Mouse (Mus musculus): ENCODE results near the gene 1190005I06Rik. TPM values are rescaled to one million over a fixed set of nuclear protein-coding genes. Genes with fewer than 3 reads are reported as not detected.

Gene 1190005I06Rik
- polyA plus RNA-seq, 1 experiment, result 2.6 TPM

- Histone ChIP-seq H3K4me3 (ENCODE audit: insufficient read depth, poor library complexity, severe bottlenecking) (no peak overlapping the region), H3K36me3 (ENCODE audit: control insufficient read depth, insufficient read depth) (no peaks in the 10 kb centered on the region), H3K27me3 (ENCODE audit: control insufficient read depth, insufficient read depth, insufficient read length) (peaks cover 65% of the 10 kb centered on the region), H3K79me2 (ENCODE audit: control insufficient read depth, insufficient read depth) (no peaks in the 10 kb centered on the region), H3ac (ENCODE audit: control insufficient read depth, insufficient read length, low read depth) (no peak overlapping the region), H3K79me3 (ENCODE audit: low read depth) (no peaks in the 10 kb centered on the region)
- TF ChIP-seq CTCF (IDR thresholded peaks at IDR 0.05; ENCODE audit: control insufficient read depth, insufficient read depth, insufficient read length), result no peak
- TF ChIP-seq USF1 (IDR thresholded peaks at IDR 0.05; ENCODE audit: low read depth), result no peak
- no peak for TF ChIP-seq CEBPB (IDR thresholded peaks at IDR 0.05; ENCODE audit: low read depth)
- TF ChIP-seq MYOG (IDR thresholded peaks at IDR 0.05; ENCODE audit: control insufficient read depth, extremely low read depth, insufficient read length), result no peak
- TF ChIP-seq MYOD1 (IDR thresholded peaks at IDR 0.05; ENCODE audit: control insufficient read depth, insufficient read length, low read depth), result no peak
- no peak for TF ChIP-seq FOSL1 (IDR thresholded peaks at IDR 0.05; ENCODE audit: insufficient read depth, low read length, poor library complexity, severe bottlenecking)
- TF ChIP-seq MAX (IDR thresholded peaks at IDR 0.05), result no peak
Observed at GRCm38 (mm10) chr8:120687786-120688185, 40.4 kb upstream of the 1190005I06Rik start.

- H3K36me3 ChIP-seq (ENCODE audit: control insufficient read depth, insufficient read depth), result no peaks in the 10 kb centered on the region
- no peaks in the 10 kb centered on the region for H3K79me3 ChIP-seq (ENCODE audit: low read depth)
- no peak overlapping the region for H3ac ChIP-seq (ENCODE audit: control insufficient read depth, insufficient read length, low read depth)
- no peak overlapping the region for H3K4me3 ChIP-seq (ENCODE audit: insufficient read depth, poor library complexity, severe bottlenecking)
- no peak for TF ChIP-seq CTCF (IDR thresholded peaks at IDR 0.05; ENCODE audit: control insufficient read depth, insufficient read depth, insufficient read length)
- no peak for TF ChIP-seq MAX (IDR thresholded peaks at IDR 0.05)
- no peak for TF ChIP-seq CEBPB (IDR thresholded peaks at IDR 0.05; ENCODE audit: low read depth)
- TF ChIP-seq FOSL1 (IDR thresholded peaks at IDR 0.05; ENCODE audit: insufficient read depth, low read length, poor library complexity, severe bottlenecking), result no peak
- no peak for TF ChIP-seq USF1 (IDR thresholded peaks at IDR 0.05; ENCODE audit: low read depth)
- TF ChIP-seq MYOD1 (IDR thresholded peaks at IDR 0.05; ENCODE audit: control insufficient read depth, insufficient read length, low read depth), result no peak
- TF ChIP-seq MYOG (IDR thresholded peaks at IDR 0.05; ENCODE audit: control insufficient read depth, extremely low read depth, insufficient read length), result no peak
- H3K27me3 ChIP-seq (ENCODE audit: control insufficient read depth, insufficient read depth, insufficient read length), result peaks cover 66% of the 10 kb centered on the region
- no peaks in the 10 kb centered on the region for H3K79me2 ChIP-seq (ENCODE audit: control insufficient read depth, insufficient read depth)
Observed at GRCm38 (mm10) chr8:120686576-120686975, 39.1 kb upstream of the 1190005I06Rik start.

GRCm38 (mm10) chr8:120686051-120686450 is 38.6 kb upstream of the 1190005I06Rik start:
- Histone ChIP-seq H3K4me3 (ENCODE audit: insufficient read depth, poor library complexity, severe bottlenecking) (no peak overlapping the region), H3K36me3 (ENCODE audit: control insufficient read depth, insufficient read depth) (no peaks in the 10 kb centered on the region), H3K79me3 (ENCODE audit: low read depth) (no peaks in the 10 kb centered on the region), H3K27me3 (ENCODE audit: control insufficient read depth, insufficient read depth, insufficient read length) (peaks cover 71% of the 10 kb centered on the region), H3ac (ENCODE audit: control insufficient read depth, insufficient read length, low read depth) (no peak overlapping the region), H3K79me2 (ENCODE audit: control insufficient read depth, insufficient read depth) (no peaks in the 10 kb centered on the region)
- TF ChIP-seq USF1 (IDR thresholded peaks at IDR 0.05; ENCODE audit: low read depth) (no peak), MAX (IDR thresholded peaks at IDR 0.05) (no peak), FOSL1 (IDR thresholded peaks at IDR 0.05; ENCODE audit: insufficient read depth, low read length, poor library complexity, severe bottlenecking) (no peak), MYOG (IDR thresholded peaks at IDR 0.05; ENCODE audit: control insufficient read depth, extremely low read depth, insufficient read length) (no peak), CEBPB (IDR thresholded peaks at IDR 0.05; ENCODE audit: low read depth) (no peak), MYOD1 (IDR thresholded peaks at IDR 0.05; ENCODE audit: control insufficient read depth, insufficient read length, low read depth) (no peak), CTCF (IDR thresholded peaks at IDR 0.05; ENCODE audit: control insufficient read depth, insufficient read depth, insufficient read length) (no peak)

GRCm38 (mm10) chr8:120685591-120685990 is 38.2 kb upstream of the 1190005I06Rik start:
- Histone ChIP-seq H3K79me3 (ENCODE audit: low read depth) (no peaks in the 10 kb centered on the region), H3K27me3 (ENCODE audit: control insufficient read depth, insufficient read depth, insufficient read length) (peaks cover 72% of the 10 kb centered on the region), H3K36me3 (ENCODE audit: control insufficient read depth, insufficient read depth) (no peaks in the 10 kb centered on the region), H3ac (ENCODE audit: control insufficient read depth, insufficient read length, low read depth) (no peak overlapping the region), H3K4me3 (ENCODE audit: insufficient read depth, poor library complexity, severe bottlenecking) (no peak overlapping the region), H3K79me2 (ENCODE audit: control insufficient read depth, insufficient read depth) (no peaks in the 10 kb centered on the region)
- TF ChIP-seq MAX (IDR thresholded peaks at IDR 0.05), result no peak
- no peak for TF ChIP-seq CEBPB (IDR thresholded peaks at IDR 0.05; ENCODE audit: low read depth)
- TF ChIP-seq FOSL1 (IDR thresholded peaks at IDR 0.05; ENCODE audit: insufficient read depth, low read length, poor library complexity, severe bottlenecking), result no peak
- TF ChIP-seq MYOD1 (IDR thresholded peaks at IDR 0.05; ENCODE audit: control insufficient read depth, insufficient read length, low read depth), result no peak
- no peak for TF ChIP-seq USF1 (IDR thresholded peaks at IDR 0.05; ENCODE audit: low read depth)

GRCm38 (mm10) chr8:120685097-120685496 is 37.7 kb upstream of the 1190005I06Rik start:
- Histone ChIP-seq H3K79me3 (ENCODE audit: low read depth) (no peaks in the 10 kb centered on the region), H3ac (ENCODE audit: control insufficient read depth, insufficient read length, low read depth) (no peak overlapping the region)

GRCm38 (mm10) chr8:120684082-120684481 is 36.6 kb upstream of the 1190005I06Rik start:
- Histone ChIP-seq H3ac (ENCODE audit: control insufficient read depth, insufficient read length, low read depth) (no peak overlapping the region), H3K4me3 (ENCODE audit: insufficient read depth, poor library complexity, severe bottlenecking) (no peak overlapping the region), H3K79me3 (ENCODE audit: low read depth) (no peaks in the 10 kb centered on the region), H3K27me3 (ENCODE audit: control insufficient read depth, insufficient read depth, insufficient read length) (peaks cover 64% of the 10 kb centered on the region), H3K79me2 (ENCODE audit: control insufficient read depth, insufficient read depth) (no peaks in the 10 kb centered on the region), H3K36me3 (ENCODE audit: control insufficient read depth, insufficient read depth) (no peaks in the 10 kb centered on the region)
- TF ChIP-seq MYOG (IDR thresholded peaks at IDR 0.05; ENCODE audit: control insufficient read depth, extremely low read depth, insufficient read length), result no peak
- no peak for TF ChIP-seq MAX (IDR thresholded peaks at IDR 0.05)
- TF ChIP-seq CEBPB (IDR thresholded peaks at IDR 0.05; ENCODE audit: low read depth), result no peak
- no peak for TF ChIP-seq USF1 (IDR thresholded peaks at IDR 0.05; ENCODE audit: low read depth)
- no peak for TF ChIP-seq CTCF (IDR thresholded peaks at IDR 0.05; ENCODE audit: control insufficient read depth, insufficient read depth, insufficient read length)
- TF ChIP-seq FOSL1 (IDR thresholded peaks at IDR 0.05; ENCODE audit: insufficient read depth, low read length, poor library complexity, severe bottlenecking), result no peak
- no peak for TF ChIP-seq MYOD1 (IDR thresholded peaks at IDR 0.05; ENCODE audit: control insufficient read depth, insufficient read length, low read depth)

More at GRCm38 (mm10) chr8:120685097-120685496, 37.7 kb upstream of the 1190005I06Rik start:
- no peak for TF ChIP-seq USF1 (IDR thresholded peaks at IDR 0.05; ENCODE audit: low read depth)
- no peak for TF ChIP-seq MYOG (IDR thresholded peaks at IDR 0.05; ENCODE audit: control insufficient read depth, extremely low read depth, insufficient read length)
- no peak for TF ChIP-seq CEBPB (IDR thresholded peaks at IDR 0.05; ENCODE audit: low read depth)
- no peak for TF ChIP-seq CTCF (IDR thresholded peaks at IDR 0.05; ENCODE audit: control insufficient read depth, insufficient read depth, insufficient read length)
- no peak for TF ChIP-seq FOSL1 (IDR thresholded peaks at IDR 0.05; ENCODE audit: insufficient read depth, low read length, poor library complexity, severe bottlenecking)
- H3K79me2 ChIP-seq (ENCODE audit: control insufficient read depth, insufficient read depth), result no peaks in the 10 kb centered on the region
- H3K36me3 ChIP-seq (ENCODE audit: control insufficient read depth, insufficient read depth), result no peaks in the 10 kb centered on the region
- H3K27me3 ChIP-seq (ENCODE audit: control insufficient read depth, insufficient read depth, insufficient read length), result peaks cover 70% of the 10 kb centered on the region
- no peak overlapping the region for H3K4me3 ChIP-seq (ENCODE audit: insufficient read depth, poor library complexity, severe bottlenecking)

Data from C2C12 (cell line).